Mouse (Mus musculus) midbrain, embryonic 14.5 days (tissue): ENCODE measurements around the gene Tspan32. TPM values are rescaled to one million over a fixed set of nuclear protein-coding genes. Genes with fewer than 3 reads are reported as not detected.

Experiments
- ATAC-seq: fragments of 200-750 bp; cut with Nextera tagmentation; 2 replicates; pipeline ENCODE4 v1.8.0; 2017; ENCODE audit warnings: moderate number of reproducible peaks, moderate library complexity; ENCODE audit not compliant: low FRiP score, low TSS enrichment
- DNase-seq: peaks from one replicate; pipeline ENCODE4 v3.0.0-alpha.2; 2015
- H3K27ac ChIP-seq: fragments of 300-500 bp; sonication (generic); replicated peaks from 2 replicates; pipeline ENCODE4 v1.5.1; 2014; ENCODE audit warnings: mild to moderate bottlenecking, low read depth, low read length, moderate library complexity
- H3K27me3 ChIP-seq: fragments of 300-500 bp; sonication (generic); 2 replicates; pipeline ENCODE4 v1.6.1; 2014; ENCODE audit warnings: low read length, control low read depth, mixed read lengths; ENCODE audit not compliant: control insufficient read depth, insufficient read depth
- H3K36me3 ChIP-seq: fragments of 300-500 bp; sonication (generic); 2 replicates; pipeline ENCODE4 v1.6.1; 2014; ENCODE audit warnings: low read length, control low read depth; ENCODE audit not compliant: control insufficient read depth, insufficient read depth
- H3K4me1 ChIP-seq: fragments of 300-500 bp; sonication (generic); 2 replicates; pipeline ENCODE4 v1.6.1; 2014; ENCODE audit warnings: mild to moderate bottlenecking, antibody characterized with exemption, low read length, control low read depth; ENCODE audit not compliant: control insufficient read depth, insufficient read depth
- H3K4me2 ChIP-seq: fragments of 300-500 bp; sonication (generic); 2 replicates; pipeline ENCODE4 v1.6.1; 2014; ENCODE audit warnings: mild to moderate bottlenecking, low read length, moderate library complexity
- H3K4me3 ChIP-seq: fragments of 300-500 bp; sonication (generic); replicated peaks from 2 replicates; pipeline ENCODE4 v1.5.1; 2014; ENCODE audit warnings: low read depth, low read length
- H3K9ac ChIP-seq: fragments of 300-500 bp; sonication (generic); replicated peaks from 2 replicates; pipeline ENCODE4 v1.6.1; 2014; ENCODE audit warnings: mild to moderate bottlenecking, low read length, moderate library complexity
- H3K9me3 ChIP-seq: fragments of 300-500 bp; sonication (generic); 2 replicates; pipeline ENCODE4 v1.6.1; 2016; ENCODE audit warnings: low read length, control low read depth, mixed read lengths; ENCODE audit not compliant: control insufficient read depth
- WGBS: fragments of 180-500 bp; shearing (Covaris S2); extraction: QIAGEN DNeasy Blood & Tissue Kit; methylation state at CpG from one replicate; pipeline ENCODE4 v1.1.7; 2014; 5-methylcytosine and 5-hydroxymethylcytosine counted together
- polyA plus RNA-seq: library from polyadenylated mRNA; unstranded; fragments of >200 nt; fragmentation: Nextera tagmentation; extraction: Ambion mirVana; gene quantifications from 2 replicates; pipeline ENCODE4 v1.2.1, GENCODE M21; 2014

Tspan32 gene
- polyA plus RNA-seq, 1 experiment from 2014 or later: 0.57 TPM

DNA sequence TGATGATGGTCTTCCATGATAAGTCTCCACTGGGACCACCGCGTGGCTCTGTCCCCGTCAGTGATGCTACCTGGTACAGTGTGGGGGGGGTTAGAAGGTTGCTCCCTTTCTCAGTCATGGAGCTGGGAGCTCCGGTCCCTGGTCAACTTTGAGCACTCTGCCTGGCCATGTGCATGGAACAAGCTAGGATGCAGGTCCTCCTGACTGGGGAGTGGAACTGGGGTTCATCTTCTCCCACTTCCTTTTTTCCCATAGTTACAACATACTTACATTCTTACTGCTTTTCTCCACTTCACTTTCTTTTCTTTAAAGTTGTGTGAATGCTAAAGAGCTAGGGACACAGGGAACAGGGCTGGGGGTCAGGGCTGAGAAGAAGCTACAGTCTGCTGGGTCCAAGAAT, 19.7 kb upstream of the Tspan32 start:
- no peak for DNase-seq
- Histone ChIP-seq H3K4me3 (no peak overlapping the region), H3K27ac (no peak overlapping the region), H3K9ac (no peak overlapping the region), H3K36me3 (no peaks in the 10 kb centered on the region), H3K4me2 (no peak overlapping the region), H3K4me1 (no peaks in the 10 kb centered on the region), H3K27me3 (no peaks in the 10 kb centered on the region), H3K9me3 (no peaks in the 10 kb centered on the region)
- 97% methylated on average over 4 of the region's 4 CpGs for WGBS
- no peak for ATAC-seq

DNA sequence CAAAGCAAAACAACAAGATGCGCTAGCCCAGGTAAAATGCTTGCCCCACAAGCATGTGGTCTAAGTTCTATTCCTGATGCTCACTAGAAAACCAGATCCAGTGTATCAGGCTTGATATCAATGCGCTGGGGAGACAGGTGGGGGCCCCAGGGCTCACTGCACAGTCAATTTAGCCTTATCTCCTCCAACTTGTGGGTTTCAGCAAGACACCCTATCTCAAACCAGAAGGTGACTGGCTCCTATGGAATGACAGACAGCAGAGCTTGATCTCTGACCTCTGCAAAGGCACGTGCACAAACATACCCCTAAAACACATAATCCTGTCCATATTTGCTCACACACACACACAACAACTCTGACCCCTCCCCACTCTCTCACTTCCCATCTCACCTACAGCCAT, 17.1 kb upstream of the Tspan32 start:
- 80% methylated on average over 3 of the region's 3 CpGs for WGBS
- no peak for ATAC-seq

DNA sequence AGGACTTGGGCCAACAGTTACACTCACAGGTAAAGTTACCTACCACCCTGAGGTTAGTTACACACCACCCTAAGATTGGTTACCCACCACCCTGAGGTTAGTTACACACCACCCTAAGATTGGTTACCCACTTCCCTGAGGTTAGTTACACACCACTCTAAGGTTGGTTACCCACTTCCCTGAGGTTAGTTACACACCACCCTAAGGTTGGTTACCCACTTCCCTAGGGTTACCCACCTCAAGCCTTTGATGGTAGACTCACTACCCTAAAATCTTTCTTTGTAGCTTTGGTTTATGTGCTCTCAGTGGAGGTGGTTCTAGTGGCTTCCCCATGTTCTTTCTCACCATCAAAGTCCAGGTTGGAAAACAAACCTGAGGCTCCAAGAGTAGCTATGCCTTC, 9.8 kb upstream of the Tspan32 start:
- no peak overlapping the region for H3K4me2 ChIP-seq

More for the DNA sequence above, 17.1 kb upstream of the Tspan32 start:
- Histone ChIP-seq H3K4me1 (no peaks in the 10 kb centered on the region), H3K4me3 (no peak overlapping the region), H3K36me3 (no peaks in the 10 kb centered on the region), H3K27ac (no peak overlapping the region), H3K27me3 (no peaks in the 10 kb centered on the region), H3K9ac (no peak overlapping the region), H3K4me2 (no peak overlapping the region), H3K9me3 (no peaks in the 10 kb centered on the region)
- no peak for DNase-seq

GRCm38 (mm10) chr7:142995630-142996338, 9.1 kb upstream of the Tspan32 start:
- Histone ChIP-seq H3K27ac (no peak overlapping the region), H3K4me2 (no peak overlapping the region), H3K27me3 (no peaks in the 10 kb centered on the region), H3K9ac (no peak overlapping the region), H3K4me3 (no peak overlapping the region), H3K9me3 (no peaks in the 10 kb centered on the region), H3K36me3 (no peaks in the 10 kb centered on the region), H3K4me1 (no peaks in the 10 kb centered on the region)
- ATAC-seq (no peak), DNase-seq (no peak)
- 74% methylated on average over 3 of the region's 3 CpGs for WGBS

More for the DNA sequence above, 9.8 kb upstream of the Tspan32 start:
- no peak for DNase-seq
- no peaks in the 10 kb centered on the region for H3K36me3 ChIP-seq
- H3K9ac ChIP-seq: no peak overlapping the region
- H3K4me3 ChIP-seq: no peak overlapping the region
- no peaks in the 10 kb centered on the region for H3K9me3 ChIP-seq
- H3K27ac ChIP-seq: no peak overlapping the region
- no peaks in the 10 kb centered on the region for H3K4me1 ChIP-seq
- ATAC-seq: no peak
- H3K27me3 ChIP-seq: no peaks in the 10 kb centered on the region

- Histone ChIP-seq H3K27me3 (no peaks in the 10 kb centered on the region), H3K4me3 (no peak overlapping the region), H3K27ac (no peak overlapping the region), H3K9ac (no peak overlapping the region), H3K4me2 (no peak overlapping the region), H3K9me3 (no peaks in the 10 kb centered on the region), H3K4me1 (no peaks in the 10 kb centered on the region), H3K36me3 (no peaks in the 10 kb centered on the region)
- ATAC-seq (no peak), DNase-seq (no peak)
- 80% methylated on average over 2 of the region's 2 CpGs for WGBS
These were observed 7.8 kb upstream of the Tspan32 start for GRCm38 (mm10) chr7:142996998-142997397.

GRCm38 (mm10) chr7:142997403-142998150, 7.3 kb upstream of the Tspan32 start:
- Histone ChIP-seq H3K36me3 (no peaks in the 10 kb centered on the region), H3K4me2 (no peak overlapping the region), H3K4me3 (no peak overlapping the region), H3K27me3 (no peaks in the 10 kb centered on the region), H3K9me3 (no peaks in the 10 kb centered on the region), H3K4me1 (no peaks in the 10 kb centered on the region), H3K27ac (no peak overlapping the region), H3K9ac (no peak overlapping the region)
- WGBS: 90% methylated on average over 3 of the region's 3 CpGs
- no peak for ATAC-seq
- no peak for DNase-seq

DNA sequence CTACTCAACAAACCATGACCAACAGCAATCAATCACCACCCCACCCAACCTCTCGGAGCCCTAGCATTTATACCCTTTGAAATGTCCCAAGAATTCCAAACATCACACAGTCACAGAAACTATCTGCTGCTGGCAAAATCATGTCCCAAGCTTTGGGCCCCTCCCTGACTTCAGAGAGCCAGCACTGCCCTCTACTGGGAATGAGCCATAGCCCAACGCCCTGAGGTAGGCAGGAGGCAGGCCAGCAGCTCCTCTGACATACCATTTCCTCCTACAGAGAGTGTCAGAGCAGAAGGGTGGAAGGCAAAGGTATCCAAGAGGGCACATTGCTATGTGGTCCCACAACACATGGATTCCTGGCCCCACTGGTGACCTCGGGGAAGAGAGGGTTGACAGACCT, 2.2 kb upstream of the Tspan32 start:
- DNase-seq: no peak
- 44% methylated on average over 3 of the region's 3 CpGs for WGBS
- Histone ChIP-seq H3K4me3 (no peak overlapping the region), H3K4me1 (no peaks in the 10 kb centered on the region), H3K27ac (no peak overlapping the region), H3K9ac (no peak overlapping the region), H3K27me3 (no peaks in the 10 kb centered on the region), H3K4me2 (no peak overlapping the region), H3K9me3 (no peaks in the 10 kb centered on the region), H3K36me3 (no peaks in the 10 kb centered on the region)
- ATAC-seq: no peak

DNA sequence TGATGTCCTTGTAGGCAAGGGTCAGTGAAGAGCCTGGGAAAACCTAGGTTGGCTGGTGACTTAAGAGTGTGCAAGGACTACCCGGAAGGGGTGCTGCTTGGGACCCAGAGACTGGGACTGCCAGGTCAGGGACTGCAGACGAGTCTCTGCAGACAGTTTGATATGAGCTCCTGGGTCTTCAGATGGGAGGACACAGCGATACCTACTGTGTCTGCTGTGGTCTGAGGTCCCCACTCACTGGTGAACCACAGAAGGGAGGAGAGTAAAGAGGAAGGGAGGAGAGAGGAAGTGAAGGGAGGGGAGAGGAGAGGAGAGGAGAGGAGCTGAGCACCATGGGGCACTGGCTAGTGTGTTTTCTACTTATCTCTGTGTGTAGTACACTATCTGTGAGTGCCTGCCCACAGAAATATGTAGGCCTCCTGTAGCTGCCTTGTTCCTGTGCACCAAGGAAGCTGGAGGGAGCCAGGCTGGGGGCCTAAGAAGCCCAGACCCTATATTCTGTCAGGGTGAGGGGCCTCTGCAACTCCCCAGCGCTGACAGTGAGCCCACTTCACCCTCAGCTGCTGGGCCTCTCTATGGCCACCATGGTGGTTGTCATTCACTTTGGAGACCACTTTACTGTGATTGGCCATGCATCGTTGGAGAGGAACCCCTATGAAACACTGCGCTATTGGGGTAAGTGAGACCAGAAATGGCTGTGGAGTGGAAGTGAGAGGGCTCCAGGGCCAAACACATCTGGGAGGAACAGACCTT, 674 bp downstream of the Tspan32 start:
- H3K4me1 ChIP-seq: 0 out of 2 replicates have a peak, but pooled peaks cover 4% of the 10 kb centered on the region
- H3K9ac ChIP-seq: no peak overlapping the region
- ATAC-seq (no peak), DNase-seq (no peak)
- no peak overlapping the region for H3K27ac ChIP-seq
- no peaks in the 10 kb centered on the region for H3K9me3 ChIP-seq
- H3K4me3 ChIP-seq: no peak overlapping the region
- WGBS: 83% methylated on average over 6 of the region's 6 CpGs
- H3K36me3 ChIP-seq: no peaks in the 10 kb centered on the region
- no peaks in the 10 kb centered on the region for H3K27me3 ChIP-seq
- H3K4me2 ChIP-seq: no peak overlapping the region
